Mouse (Mus musculus) midbrain, embryonic 11.5 days (tissue): ENCODE measurements around the gene Tmem72. TPM values are rescaled to one million over a fixed set of nuclear protein-coding genes. Genes with fewer than 3 reads are reported as not detected.

Experiments
- ATAC-seq: fragments of 200-750 bp; cut with Nextera tagmentation; 2 replicates; pipeline ENCODE4 v1.8.0; 2017; ENCODE audit warnings: moderate TSS enrichment, moderate library complexity; ENCODE audit not compliant: low FRiP score
- DNase-seq: peaks from one replicate; pipeline ENCODE4 v3.0.0; 2015; ENCODE audit warnings: low spot score; ENCODE audit errors: missing footprints
- H3K27ac ChIP-seq: fragments of 300-500 bp; sonication (generic); 2 replicates; pipeline ENCODE4 v1.5.1; 2014; ENCODE audit warnings: low read depth, low read length
- H3K27me3 ChIP-seq: fragments of 300-500 bp; sonication (generic); 2 replicates; pipeline ENCODE4 v1.6.1; 2014; ENCODE audit warnings: mild to moderate bottlenecking, low read length, moderate library complexity, mixed read lengths; ENCODE audit not compliant: control insufficient read depth, insufficient read depth
- H3K36me3 ChIP-seq: fragments of 300-500 bp; sonication (generic); 2 replicates; pipeline ENCODE4 v1.6.1; 2014; ENCODE audit warnings: mild to moderate bottlenecking, low read length, moderate library complexity, mixed read lengths; ENCODE audit not compliant: control insufficient read depth, insufficient read depth
- H3K4me1 ChIP-seq: fragments of 300-500 bp; sonication (generic); 2 replicates; pipeline ENCODE4 v1.6.1; 2014; ENCODE audit warnings: low read length; ENCODE audit not compliant: control insufficient read depth, insufficient read depth
- H3K4me2 ChIP-seq: fragments of 300-500 bp; sonication (generic); 2 replicates; pipeline ENCODE4 v1.6.1; 2014; ENCODE audit warnings: mild to moderate bottlenecking, moderate library complexity
- H3K4me3 ChIP-seq: fragments of 300-500 bp; sonication (generic); 2 replicates; pipeline ENCODE4 v1.5.1; 2014; ENCODE audit warnings: low read depth, low read length
- H3K9ac ChIP-seq: fragments of 300-500 bp; sonication (generic); 2 replicates; pipeline ENCODE4 v1.6.1; 2014; ENCODE audit warnings: low read length
- H3K9me3 ChIP-seq: fragments of 300-500 bp; sonication (generic); 2 replicates; pipeline ENCODE4 v1.6.1; 2016; ENCODE audit warnings: low read length; ENCODE audit not compliant: control insufficient read depth
- WGBS: fragments of 180-500 bp; shearing (Covaris S2); extraction: QIAGEN DNeasy Blood & Tissue Kit; methylation state at CpG from one replicate; pipeline ENCODE4 v1.1.7; 2014; 5-methylcytosine and 5-hydroxymethylcytosine counted together
- microRNA-seq: library from miRNA; unstranded; fragments of <30 nt; microRNA quantifications from one replicate; pipeline ENCODE4, GENCODE M21; 2017
- polyA plus RNA-seq: library from polyadenylated mRNA; unstranded; fragments of >200 nt; fragmentation: Nextera tagmentation; extraction: Ambion mirVana; gene quantifications from 2 replicates; pipeline ENCODE4 v1.2.1, GENCODE M21; 2014

Gene Tmem72
- polyA plus RNA-seq, 1 experiment from 2014 or later: 0.08 TPM

DNA sequence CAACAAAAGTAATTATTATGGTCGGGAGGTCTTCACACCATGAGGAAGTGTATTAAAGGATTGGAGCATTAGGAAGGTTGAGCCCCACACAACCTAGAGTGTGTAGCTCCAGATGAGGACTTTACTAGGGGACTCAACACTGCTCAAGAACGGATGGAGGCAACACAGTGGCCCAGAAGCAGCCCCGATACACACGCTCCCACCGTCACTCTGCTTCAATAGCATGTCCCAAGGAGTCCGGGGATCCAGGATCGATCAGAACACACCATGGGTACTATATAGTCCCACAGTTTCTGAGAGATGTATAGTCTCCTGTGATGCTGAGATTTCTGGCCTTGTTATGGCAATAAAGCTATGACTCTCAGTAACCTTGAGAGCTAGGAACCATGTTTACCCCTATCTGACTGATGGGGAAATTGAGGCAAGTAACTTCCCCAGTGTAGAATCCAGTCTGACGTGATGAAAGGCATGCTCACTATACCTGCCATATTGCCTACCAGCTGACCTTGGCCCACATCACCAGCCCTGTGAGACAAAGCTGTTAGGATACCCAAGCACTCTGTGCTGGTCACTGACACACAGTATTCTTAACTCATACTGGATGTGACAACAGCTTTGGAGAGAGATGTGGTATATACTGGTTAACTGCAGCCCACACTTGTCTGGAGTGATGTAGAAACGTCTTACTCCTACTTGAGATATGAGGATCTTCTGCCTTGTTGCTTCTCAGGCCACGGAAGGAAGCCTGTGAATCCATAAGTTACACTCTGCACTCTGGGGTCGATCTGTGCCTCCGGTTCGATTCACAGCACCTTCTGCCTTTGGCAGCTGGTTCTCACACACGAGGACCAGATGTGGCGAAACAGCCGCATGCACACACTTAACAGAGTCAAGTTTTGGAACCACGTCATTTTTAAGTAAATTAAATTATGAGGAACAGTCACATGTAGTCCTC is 82.7 kb downstream of the Tmem72 start:
- no peak overlapping the region for H3K9ac ChIP-seq
- no peaks in the 10 kb centered on the region for H3K9me3 ChIP-seq
- no peaks in the 10 kb centered on the region for H3K36me3 ChIP-seq
- ATAC-seq (no peak), DNase-seq (peak; percentile 81)
- WGBS: 89% methylated on average over 17 of the region's 17 CpGs
- no peaks in the 10 kb centered on the region for H3K27me3 ChIP-seq
- no peak overlapping the region for H3K27ac ChIP-seq
- H3K4me2 ChIP-seq: no peak overlapping the region
- no peak overlapping the region for H3K4me3 ChIP-seq
- H3K4me1 ChIP-seq: peaks cover 3% of the 10 kb centered on the region; the same call in 1 of the 2 replicates

GRCm38 (mm10) chr6:116632129-116632528 is 84.6 kb downstream of the Tmem72 start:
- H3K27me3 ChIP-seq: no peaks in the 10 kb centered on the region
- peaks cover 4% of the 10 kb centered on the region; the same call in 1 of the 2 replicates for H3K4me1 ChIP-seq
- no peaks in the 10 kb centered on the region for H3K36me3 ChIP-seq
- no peak overlapping the region for H3K4me3 ChIP-seq
- H3K9me3 ChIP-seq: no peaks in the 10 kb centered on the region
- no peak overlapping the region for H3K4me2 ChIP-seq
- WGBS: 47% methylated on average over 1 of the region's 1 CpGs
- no peak overlapping the region for H3K9ac ChIP-seq
- DNase-seq (peak; percentile 90), ATAC-seq (no peak)
- H3K27ac ChIP-seq: no peak overlapping the region

- H3K4me1 ChIP-seq: peaks cover 4% of the 10 kb centered on the region; the same call in 1 of the 2 replicates
- H3K9me3 ChIP-seq: no peaks in the 10 kb centered on the region
- DNase-seq (peak; percentile 84), ATAC-seq (no peak)
- peaks cover 8% of the 10 kb centered on the region; the same call in 1 of the 2 replicates for H3K36me3 ChIP-seq
- H3K4me2 ChIP-seq: no peak overlapping the region
- no peaks in the 10 kb centered on the region for H3K27me3 ChIP-seq
- 91% methylated on average over 10 of the region's 10 CpGs for WGBS
- H3K4me3 ChIP-seq: no peak overlapping the region
- H3K27ac ChIP-seq: no peak overlapping the region
- H3K9ac ChIP-seq: no peak overlapping the region
These were observed 86.9 kb downstream of the Tmem72 start for GRCm38 (mm10) chr6:116629766-116630165.

Small RNA genes within 50 kb of the gene (microRNA-seq; reads per million reads assigned to microRNA genes)
- gene Mir7043: 1.9 reads per million, percentile 3 among the genes with 10 or more reads in this experiment

Other genes with a start within 250 kb of the Tmem72 start
- not detected in 2 replicates for gene Olfr211, start 227.8 kb downstream of the Tmem72 start, polyA plus RNA-seq
- gene Olfr212, start 210.4 kb downstream of the Tmem72 start, polyA plus RNA-seq: 0.04 TPM in 1 of 2 replicates, not detected in the other
- not detected in 2 replicates for gene Olfr213, start 178.5 kb downstream of the Tmem72 start, polyA plus RNA-seq
- gene Gm5580, start 165.8 kb downstream of the Tmem72 start, polyA plus RNA-seq: 0.45 and 0.68 TPM in 2 replicates
- not detected in 2 replicates for gene Olfr214, start 162.7 kb downstream of the Tmem72 start, polyA plus RNA-seq
- not detected in 2 replicates for gene Olfr215, start 132.7 kb downstream of the Tmem72 start, polyA plus RNA-seq
- gene Zfp422, start 87.9 kb downstream of the Tmem72 start, polyA plus RNA-seq: 369 and 397 TPM in 2 replicates
- gene Depp1, start 66.3 kb downstream of the Tmem72 start, polyA plus RNA-seq: 6.5 and 6.8 TPM in 2 replicates
- 41.2 and 42.6 TPM in 2 replicates for gene Rassf4, start 43.0 kb downstream of the Tmem72 start, polyA plus RNA-seq